Mouse (Mus musculus) midbrain, embryonic 10.5 days (tissue): Measurements from ENCODE around the gene Rab30. TPM values are rescaled to one million over a fixed set of nuclear protein-coding genes. Genes with fewer than 3 reads are reported as not detected.

Experiments used
- DNase-seq: peaks from one replicate; pipeline ENCODE4 v3.0.0-alpha.2; 2017; ENCODE audit warnings: low spot score
- H3K27ac ChIP-seq: fragments of 300-500 bp; sonication (generic); replicated peaks from 2 replicates; pipeline ENCODE4 v1.5.1; 2016; ENCODE audit warnings: mild to moderate bottlenecking
- H3K27me3 ChIP-seq: fragments of 300-500 bp; sonication (generic); 2 replicates; pipeline ENCODE4 v1.6.1; 2016; ENCODE audit warnings: low read depth, mild to moderate bottlenecking; ENCODE audit not compliant: poor library complexity, severe bottlenecking
- H3K36me3 ChIP-seq: fragments of 300-500 bp; sonication (generic); 2 replicates; pipeline ENCODE4 v1.6.1; 2016; ENCODE audit warnings: mild to moderate bottlenecking, moderate library complexity
- H3K4me1 ChIP-seq: fragments of 300-500 bp; sonication (generic); 2 replicates; pipeline ENCODE4 v1.6.1; 2016
- H3K4me3 ChIP-seq: fragments of 300-500 bp; sonication (generic); 2 replicates; pipeline ENCODE4 v1.5.1; 2016; ENCODE audit warnings: mild to moderate bottlenecking, moderate library complexity
- H3K9me3 ChIP-seq: fragments of 300-500 bp; sonication (generic); replicated peaks from 2 replicates; pipeline ENCODE4 v1.6.1; 2016; ENCODE audit warnings: mild to moderate bottlenecking
- WGBS: fragments of 180-500 bp; shearing (Covaris S2); methylation state at CpG from one replicate; pipeline ENCODE4 v1.1.7; 2016; 5-methylcytosine and 5-hydroxymethylcytosine counted together
- polyA plus RNA-seq: library from polyadenylated mRNA; unstranded; fragments of >200 nt; fragmentation: Nextera tagmentation; extraction: Ambion mirVana; gene quantifications from 2 replicates; pipeline ENCODE4 v1.2.1, GENCODE M21; 2016

Gene Rab30
- polyA plus RNA-seq, 1 experiment from 2014 or later: 15.1 TPM

DNA sequence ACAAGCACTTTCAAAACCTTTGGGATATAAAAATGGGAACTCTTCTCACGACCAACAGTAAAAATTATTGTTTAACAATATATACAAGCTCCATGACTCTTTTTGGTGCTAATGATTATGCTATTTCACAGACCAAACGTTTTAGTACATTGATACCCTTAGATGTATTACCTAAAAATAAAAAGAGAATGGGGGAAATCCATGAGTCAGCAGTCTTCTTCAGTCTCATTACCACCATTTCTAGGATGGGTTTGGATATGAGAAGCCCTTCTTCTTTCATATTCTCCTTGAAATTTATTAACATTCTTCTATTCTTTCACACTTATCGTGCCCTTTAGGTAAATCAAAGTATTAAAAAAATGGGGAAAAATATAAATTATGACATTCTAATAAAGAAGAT is 95.0 kb downstream of the Rab30 start:
- Histone ChIP-seq H3K9me3 (no peaks in the 10 kb centered on the region), H3K4me1 (no peaks in the 10 kb centered on the region), H3K27ac (no peak overlapping the region), H3K4me3 (no peak overlapping the region), H3K27me3 (no peaks in the 10 kb centered on the region), H3K36me3 (0 out of 2 replicates have a peak, but pooled peaks cover 7% of the 10 kb centered on the region)
- WGBS: 84% methylated on average over 3 of the region's 3 CpGs
- no peak for DNase-seq

DNA sequence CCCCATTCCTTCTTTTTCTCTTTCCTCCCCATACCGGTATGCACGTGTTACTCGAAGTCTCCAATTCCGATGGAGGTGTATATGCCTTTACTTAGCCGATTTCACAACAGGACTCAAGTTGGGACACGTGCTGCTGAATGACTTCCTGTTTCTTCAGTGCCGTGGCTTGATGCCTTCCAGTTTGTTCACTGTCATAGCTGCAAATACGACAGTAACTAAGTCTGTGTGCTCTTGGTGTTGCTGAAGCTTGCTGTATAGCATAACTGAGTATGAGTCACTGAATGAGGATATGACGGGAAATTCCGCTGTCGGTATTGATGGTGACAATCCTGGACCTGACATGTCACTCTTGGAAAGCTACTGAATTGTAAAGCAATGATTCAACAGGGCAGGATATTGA is 95.8 kb downstream of the Rab30 start:
- H3K4me1 ChIP-seq: no peaks in the 10 kb centered on the region
- H3K27ac ChIP-seq: no peak overlapping the region
- no peak for DNase-seq
- H3K27me3 ChIP-seq: no peaks in the 10 kb centered on the region
- WGBS: 92% methylated on average over 11 of the region's 11 CpGs
- no peak overlapping the region for H3K4me3 ChIP-seq
- H3K9me3 ChIP-seq: no peaks in the 10 kb centered on the region
- 0 out of 2 replicates have a peak, but pooled peaks cover 7% of the 10 kb centered on the region for H3K36me3 ChIP-seq

DNA sequence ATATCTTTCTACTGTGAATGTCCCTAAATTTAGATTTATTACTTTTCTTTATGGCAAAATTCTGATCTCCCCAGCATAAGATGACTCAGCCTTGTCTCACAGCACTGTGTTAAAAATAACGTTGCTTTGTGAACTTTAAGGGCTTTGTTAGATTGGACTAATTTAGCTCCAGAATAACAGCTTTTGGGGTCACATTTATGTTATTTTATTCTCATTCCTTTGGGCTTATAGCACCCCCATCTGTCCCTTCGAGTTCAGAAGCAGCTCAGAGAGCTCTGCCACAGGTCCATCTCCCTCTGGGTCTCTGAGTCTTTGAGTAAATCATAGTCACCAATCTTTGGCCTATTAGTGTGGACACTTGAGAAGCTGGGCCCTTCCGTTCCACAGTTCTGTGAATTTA is 96.5 kb downstream of the Rab30 start:
- 78% methylated on average over 3 of the region's 3 CpGs for WGBS
- H3K9me3 ChIP-seq: no peaks in the 10 kb centered on the region

DNA sequence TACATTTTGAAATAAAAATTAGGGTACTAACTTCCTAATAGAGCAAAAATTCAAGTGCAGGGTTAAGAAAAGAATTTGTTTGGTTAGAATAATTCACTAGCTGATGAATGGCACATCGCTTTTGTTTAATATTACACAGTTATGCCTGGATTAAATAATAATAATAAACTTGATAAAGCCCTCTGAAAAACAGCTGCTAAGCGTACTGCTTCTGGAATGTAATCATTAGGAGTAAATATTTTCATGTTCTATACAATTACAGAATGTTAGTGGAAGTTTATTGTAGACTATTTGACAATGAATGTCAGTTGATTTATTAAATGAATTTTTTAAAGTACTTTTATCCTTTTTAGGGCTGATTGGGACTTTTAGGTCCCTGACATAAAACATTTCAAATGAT is 100.9 kb downstream of the Rab30 start:
- no peak for DNase-seq
- WGBS: 86% methylated on average over 2 of the region's 2 CpGs
- Histone ChIP-seq H3K36me3 (no peaks in the 10 kb centered on the region), H3K27ac (no peak overlapping the region), H3K4me1 (no peaks in the 10 kb centered on the region), H3K4me3 (no peak overlapping the region), H3K27me3 (no peaks in the 10 kb centered on the region), H3K9me3 (no peaks in the 10 kb centered on the region)

More for the DNA sequence above, 96.5 kb downstream of the Rab30 start:
- Histone ChIP-seq H3K27ac (no peak overlapping the region), H3K36me3 (0 out of 2 replicates have a peak, but pooled peaks cover 7% of the 10 kb centered on the region), H3K4me1 (no peaks in the 10 kb centered on the region), H3K27me3 (no peaks in the 10 kb centered on the region), H3K4me3 (no peak overlapping the region)
- DNase-seq: no peak

DNA sequence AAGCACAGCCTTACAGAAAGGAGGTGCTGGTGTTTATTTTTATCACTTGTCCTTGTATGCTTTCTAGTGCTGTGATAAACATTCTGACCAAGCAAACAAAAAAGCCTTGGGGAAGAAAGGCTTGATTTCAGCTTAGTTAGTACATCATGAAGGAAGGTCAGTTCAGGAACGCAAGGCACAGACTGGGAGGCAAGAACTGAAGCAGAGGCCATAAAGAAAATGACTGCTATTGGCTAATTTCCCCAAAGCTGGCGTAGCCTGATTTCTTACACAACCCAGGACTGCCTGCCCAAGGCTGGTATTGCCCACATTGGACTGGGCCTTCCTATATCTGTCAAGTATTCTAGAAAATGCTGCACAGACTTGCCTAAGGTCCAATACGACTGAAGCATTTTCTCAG is 106.8 kb downstream of the Rab30 start:
- H3K36me3 ChIP-seq: no peaks in the 10 kb centered on the region
- H3K27me3 ChIP-seq: no peaks in the 10 kb centered on the region
- H3K4me3 ChIP-seq: no peak overlapping the region
- no peaks in the 10 kb centered on the region for H3K4me1 ChIP-seq
- no peaks in the 10 kb centered on the region for H3K9me3 ChIP-seq
- WGBS: 90% methylated on average over 3 of the region's 3 CpGs
- no peak for DNase-seq
- no peak overlapping the region for H3K27ac ChIP-seq

DNA sequence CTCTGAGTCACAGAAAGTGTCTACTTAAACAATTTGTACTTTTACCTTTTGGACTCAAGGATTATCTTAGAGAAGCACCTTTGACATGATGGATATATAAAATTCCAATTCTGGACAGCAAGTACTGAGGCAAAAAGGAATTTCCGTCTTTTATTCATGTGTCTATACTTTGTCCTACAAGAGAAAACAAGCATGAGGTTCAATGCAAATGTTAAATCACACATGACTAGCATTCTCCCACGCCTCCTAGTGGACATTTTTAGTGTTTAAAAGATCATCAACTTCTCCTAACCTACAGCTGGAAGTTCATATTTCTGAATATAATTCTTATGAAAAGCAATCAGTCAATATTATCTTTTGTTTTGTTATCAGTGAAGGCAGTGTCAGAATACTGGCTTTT is 125.1 kb downstream of the Rab30 start:
- no peak for DNase-seq
- 48% methylated on average over 2 of the region's 2 CpGs for WGBS
- Histone ChIP-seq H3K36me3 (peaks cover 39% of the 10 kb centered on the region), H3K27ac (no peak overlapping the region), H3K27me3 (no peaks in the 10 kb centered on the region), H3K4me3 (no peak overlapping the region), H3K4me1 (no peaks in the 10 kb centered on the region), H3K9me3 (no peaks in the 10 kb centered on the region)

DNA sequence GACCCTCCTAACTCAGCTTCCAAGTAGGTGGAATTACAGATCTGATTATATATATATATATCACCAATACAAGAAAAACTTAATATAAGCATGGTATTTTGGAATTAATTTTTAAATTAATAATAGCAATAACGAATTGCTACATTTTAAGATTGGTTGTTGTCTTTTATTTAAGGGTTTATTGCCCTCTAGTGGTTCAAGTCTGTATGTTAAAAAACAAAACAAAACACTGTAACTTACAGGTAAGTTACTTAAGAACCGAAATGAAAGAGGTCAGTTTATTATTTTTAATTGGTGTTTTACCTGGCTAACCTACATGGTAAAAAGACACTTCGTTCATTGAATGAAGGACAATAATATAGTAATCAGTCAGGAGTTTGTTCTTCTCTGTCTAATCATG is 128.8 kb downstream of the Rab30 start:
- Histone ChIP-seq H3K4me1 (peaks cover 13% of the 10 kb centered on the region), H3K4me3 (no peak overlapping the region), H3K27me3 (no peaks in the 10 kb centered on the region), H3K9me3 (no peaks in the 10 kb centered on the region), H3K36me3 (peaks cover 30% of the 10 kb centered on the region), H3K27ac (no peak overlapping the region)
- WGBS: 84% methylated on average over 3 of the region's 3 CpGs
- DNase-seq: no peak

DNA sequence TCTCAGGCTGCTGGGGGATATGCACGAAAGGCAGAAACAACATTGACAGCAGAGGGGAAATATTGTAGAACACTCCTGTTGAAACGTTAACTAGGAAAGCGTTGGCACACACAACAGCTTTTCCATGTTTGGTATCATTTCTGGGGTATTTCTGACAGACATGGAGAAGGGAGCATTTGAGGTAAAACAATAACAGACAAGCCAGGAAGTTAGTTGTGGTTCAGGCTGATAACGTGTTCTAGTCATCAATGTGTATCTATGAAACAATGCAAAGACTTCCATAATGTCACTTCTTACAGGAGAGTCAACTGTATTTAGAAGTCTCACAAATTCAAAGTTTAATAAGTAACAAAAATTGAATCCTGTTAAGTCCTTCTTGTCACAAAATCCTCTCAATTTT is 130.2 kb downstream of the Rab30 start:
- WGBS: 92% methylated on average over 4 of the region's 4 CpGs
- no peak for DNase-seq
- Histone ChIP-seq H3K27ac (no peak overlapping the region), H3K4me1 (peaks cover 25% of the 10 kb centered on the region), H3K36me3 (peaks cover 20% of the 10 kb centered on the region; the same call in 1 of the 2 replicates), H3K9me3 (no peaks in the 10 kb centered on the region), H3K4me3 (no peak overlapping the region), H3K27me3 (no peaks in the 10 kb centered on the region)

DNA sequence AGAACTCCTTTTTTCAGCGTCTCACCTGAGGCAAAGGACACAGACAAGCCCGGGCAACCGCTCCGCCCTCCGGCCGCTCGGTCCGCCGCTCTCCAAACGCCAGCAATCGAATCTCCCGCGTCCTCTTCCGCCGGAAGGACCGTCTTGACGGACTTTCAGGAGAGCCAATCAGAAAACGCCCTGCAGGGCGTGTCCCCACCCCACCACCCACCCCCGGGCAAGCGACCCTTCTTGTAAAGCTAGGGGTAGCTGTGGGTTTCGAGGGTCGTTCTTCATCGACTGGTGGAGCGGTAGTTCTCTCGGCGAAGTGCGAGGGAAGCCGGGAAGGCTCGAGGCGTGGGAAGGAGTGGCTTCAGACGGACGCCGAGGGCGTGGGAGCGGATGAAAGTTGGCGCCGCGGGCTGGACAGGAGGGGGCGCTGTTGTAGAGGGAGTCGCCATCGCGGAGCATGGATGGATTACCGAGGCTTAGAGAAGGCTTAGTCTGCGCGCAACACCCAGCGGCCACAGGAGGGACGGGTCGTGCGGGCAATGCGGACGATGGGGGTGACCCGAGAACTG is 132.8 kb downstream of the Rab30 start, which contains the start of the genes Ddias and Prcp:
Ddias (minus strand) TSS at position 132 of the 560 bp plus-strand sequence.
Prcp (plus strand) TSS at position 355 of the 560 bp plus-strand sequence.
- Histone ChIP-seq H3K27me3 (no peaks in the 10 kb centered on the region), H3K9me3 (no peaks in the 10 kb centered on the region), H3K36me3 (peaks cover 12% of the 10 kb centered on the region; the same call in 1 of the 2 replicates), H3K27ac (peak within 1 kb of the TSS; percentile 98), H3K4me1 (peaks cover 31% of the 10 kb centered on the region), H3K4me3 (peak within 1 kb of the TSS; percentile 72)
- WGBS: under 1% methylated on average over 53 of the region's 53 CpGs
- DNase-seq: peak; percentile 97

DNA sequence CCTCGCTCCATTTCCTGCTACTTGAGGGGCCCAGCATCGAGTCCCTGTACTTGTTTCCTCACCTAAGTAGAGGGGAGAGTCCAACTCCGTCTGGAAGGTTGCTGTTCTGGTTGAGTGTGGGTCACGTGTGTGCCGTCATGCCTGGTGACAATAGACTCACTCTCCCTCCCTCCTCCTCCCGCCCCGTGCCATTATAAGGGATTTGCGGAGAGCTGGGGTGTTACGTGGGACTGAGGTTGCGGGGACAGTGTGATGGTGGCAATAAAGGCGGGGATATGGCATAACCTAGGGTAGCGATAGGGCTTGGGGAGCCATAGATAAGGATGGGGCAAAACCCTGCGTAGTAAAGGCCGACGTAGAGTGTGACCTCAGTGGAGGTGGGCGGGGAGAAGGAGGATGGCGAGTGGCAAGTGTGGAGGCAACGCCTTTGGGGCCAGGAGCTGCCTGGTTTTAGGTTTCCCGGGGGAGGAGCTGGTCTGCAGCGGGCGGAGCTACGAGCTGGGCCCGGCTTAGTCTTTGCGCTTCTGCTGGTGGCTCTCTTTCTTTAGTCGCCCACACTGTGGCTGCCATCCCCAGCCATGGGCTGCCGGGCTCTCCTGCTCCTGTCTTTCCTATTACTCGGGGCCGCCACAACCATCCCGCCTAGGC is 133.5 kb downstream of the Rab30 start:
- DNase-seq: peak; percentile 92
- Histone ChIP-seq H3K4me3 (peak overlapping the region; percentile 72), H3K36me3 (peaks cover 12% of the 10 kb centered on the region; the same call in 1 of the 2 replicates), H3K9me3 (no peaks in the 10 kb centered on the region), H3K27me3 (no peaks in the 10 kb centered on the region), H3K27ac (peak overlapping the region; percentile 98), H3K4me1 (peaks cover 31% of the 10 kb centered on the region)
- WGBS: under 1% methylated on average over 29 of the region's 29 CpGs

DNA sequence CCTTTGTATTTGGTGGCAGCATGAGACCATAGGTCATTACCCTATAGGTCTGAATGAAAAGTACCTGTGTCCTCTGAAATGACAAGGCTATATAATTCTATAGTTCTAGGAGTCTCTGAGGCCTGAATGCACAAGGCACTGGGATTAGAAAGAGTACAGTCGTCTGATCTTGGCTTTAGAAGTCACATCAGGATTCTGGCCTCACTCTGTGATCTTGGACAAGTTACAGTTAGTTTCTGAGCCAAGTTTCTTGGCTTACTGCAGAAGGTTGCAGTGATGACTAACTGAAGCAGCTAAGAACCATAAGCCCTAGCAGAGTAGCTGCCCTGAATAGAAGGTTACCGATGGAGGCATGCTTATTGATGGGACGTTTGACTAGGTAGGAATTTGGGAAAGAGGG is 134.7 kb downstream of the Rab30 start:
- WGBS: 56% methylated on average over 3 of the region's 3 CpGs
- no peaks in the 10 kb centered on the region for H3K27me3 ChIP-seq
- peak overlapping the region; percentile 72 for H3K4me3 ChIP-seq
- peak overlapping the region; percentile 98 for H3K27ac ChIP-seq
- H3K36me3 ChIP-seq: peaks cover 12% of the 10 kb centered on the region; the same call in 1 of the 2 replicates
- H3K9me3 ChIP-seq: no peaks in the 10 kb centered on the region
- H3K4me1 ChIP-seq: peaks cover 31% of the 10 kb centered on the region
- no peak for DNase-seq

DNA sequence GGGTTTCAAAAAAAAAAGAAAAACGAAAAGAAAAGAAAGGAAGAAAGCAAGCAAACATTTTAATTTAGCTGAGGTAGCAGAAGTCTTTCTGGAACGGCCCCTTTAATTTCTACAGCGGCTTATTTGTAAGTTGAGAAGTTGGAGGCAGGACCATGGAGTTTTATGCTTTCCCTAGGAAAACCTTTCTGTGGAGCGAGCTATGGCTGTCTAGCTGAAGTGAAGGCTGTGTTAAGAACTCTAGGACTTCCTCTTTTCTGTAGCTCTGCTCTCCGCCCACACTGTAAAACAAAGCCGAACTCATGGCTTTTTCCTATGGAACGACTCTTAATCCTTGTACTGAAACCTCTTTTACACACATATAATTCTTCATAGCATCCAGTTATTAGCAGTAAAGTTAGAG is 135.1 kb downstream of the Rab30 start:
- H3K4me3 ChIP-seq: peak overlapping the region; percentile 72
- H3K4me1 ChIP-seq: peaks cover 31% of the 10 kb centered on the region
- WGBS: 61% methylated on average over 7 of the region's 7 CpGs
- H3K9me3 ChIP-seq: no peaks in the 10 kb centered on the region
- DNase-seq: no peak
- no peak overlapping the region for H3K27ac ChIP-seq
- H3K36me3 ChIP-seq: peaks cover 12% of the 10 kb centered on the region; the same call in 1 of the 2 replicates
- no peaks in the 10 kb centered on the region for H3K27me3 ChIP-seq

DNA sequence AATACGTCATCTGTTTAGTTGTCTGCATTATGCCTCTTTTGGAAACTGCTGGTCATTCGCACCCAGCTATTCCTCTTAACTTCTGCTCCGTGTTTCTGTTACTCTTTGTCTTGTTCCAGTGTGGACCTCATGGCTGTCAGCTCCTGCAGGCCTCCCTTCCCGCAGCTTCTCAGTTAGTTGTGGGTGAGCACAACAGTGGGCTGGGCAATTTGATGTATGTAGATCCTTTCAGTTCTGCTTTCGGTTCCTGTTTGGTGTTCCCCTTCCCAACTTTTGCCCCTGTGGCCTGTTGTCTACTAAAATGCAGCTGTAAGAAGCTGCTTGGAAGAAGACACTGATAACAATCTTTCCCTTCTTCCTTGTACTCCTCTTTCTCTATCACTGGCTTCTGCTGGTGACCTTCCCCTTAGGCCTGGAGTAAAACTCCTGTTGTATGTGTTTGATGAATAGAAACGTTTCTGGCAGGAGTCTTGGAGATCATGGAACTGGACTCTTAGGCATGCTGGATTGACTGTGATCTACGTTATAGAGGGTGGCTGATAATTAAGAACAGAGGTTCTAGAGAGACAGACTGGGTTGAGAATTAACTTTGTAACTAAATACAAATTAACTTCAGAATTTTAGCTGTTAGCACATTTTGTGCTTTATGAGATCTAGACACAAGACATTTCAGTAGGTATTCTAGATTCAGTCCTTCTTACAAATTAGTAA is 137.3 kb downstream of the Rab30 start:
- 89% methylated on average over 7 of the region's 7 CpGs for WGBS
- DNase-seq: no peak
- Histone ChIP-seq H3K4me1 (peaks cover 23% of the 10 kb centered on the region), H3K9me3 (no peaks in the 10 kb centered on the region), H3K4me3 (no peak overlapping the region), H3K36me3 (peaks cover 6% of the 10 kb centered on the region; the same call in 1 of the 2 replicates), H3K27me3 (no peaks in the 10 kb centered on the region), H3K27ac (no peak overlapping the region)
